Mouse (Mus musculus) liver, embryonic 18 days (tissue): Measurements from ENCODE around the gene 1110065P20Rik. TPM values are rescaled to one million over a fixed set of nuclear protein-coding genes. Genes with fewer than 3 reads are reported as not detected.

Source experiments
- polyA plus RNA-seq: library from polyadenylated mRNA; depleted of rRNA; stranded (reverse); fragments of >200 nt; gene quantifications from 2 replicates; pipeline ENCODE4 v1.2.3, GENCODE M21; 2012; rRNA removed

1110065P20Rik gene
- polyA plus RNA-seq, result 12.8 and 14.5 TPM in 2 replicates

DNA sequence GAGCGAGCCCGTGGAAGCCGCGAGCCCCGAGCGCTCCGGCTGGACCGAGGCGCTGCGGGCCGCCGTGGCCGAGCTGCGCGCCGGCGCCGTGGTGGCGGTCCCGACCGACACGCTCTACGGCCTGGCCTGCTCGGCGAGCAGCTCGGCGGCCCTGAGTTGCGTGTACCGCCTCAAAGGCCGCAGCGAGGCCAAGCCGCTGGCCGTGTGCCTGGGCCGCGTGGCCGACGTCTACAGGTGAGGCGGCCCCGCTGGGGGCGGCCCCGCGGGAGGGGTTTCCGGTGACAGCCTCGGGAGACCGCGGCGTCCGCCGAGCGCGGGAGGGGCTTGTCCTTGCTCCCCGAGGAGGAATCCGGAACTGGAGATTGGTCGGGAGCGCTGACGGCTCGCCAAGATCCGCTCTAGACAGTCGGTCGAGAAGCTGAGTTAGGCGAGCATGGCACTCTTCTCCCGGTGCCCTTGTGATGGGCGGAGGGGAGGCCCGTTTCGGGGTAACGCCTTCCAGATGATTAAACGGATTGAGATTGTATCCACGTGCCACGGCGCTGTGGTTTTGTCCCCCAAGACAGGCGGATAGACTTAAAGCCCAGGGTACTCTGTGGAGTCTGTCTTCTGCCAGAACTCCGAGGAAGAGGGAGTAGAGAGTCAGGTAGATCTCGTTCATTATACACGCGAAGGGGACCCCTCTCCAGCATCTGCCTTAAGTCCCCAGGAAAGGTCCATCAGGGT is at the start of gene 1110065P20Rik:
1110065P20Rik (minus strand) TSS at position 264 of the 726 bp plus-strand sequence.

GRCm38 (mm10) chr4:124880599-124880998 is 29.6 kb upstream of the 1110065P20Rik start, which contains the start of gene Epha10:
Epha10 (plus strand) TSS chr4:124880899.

GRCm38 (mm10) chr4:124861283-124862188 is 10.5 kb upstream of the 1110065P20Rik start, which contains the start of gene Maneal:
Maneal (minus strand) TSS chr4:124862171.

DNA sequence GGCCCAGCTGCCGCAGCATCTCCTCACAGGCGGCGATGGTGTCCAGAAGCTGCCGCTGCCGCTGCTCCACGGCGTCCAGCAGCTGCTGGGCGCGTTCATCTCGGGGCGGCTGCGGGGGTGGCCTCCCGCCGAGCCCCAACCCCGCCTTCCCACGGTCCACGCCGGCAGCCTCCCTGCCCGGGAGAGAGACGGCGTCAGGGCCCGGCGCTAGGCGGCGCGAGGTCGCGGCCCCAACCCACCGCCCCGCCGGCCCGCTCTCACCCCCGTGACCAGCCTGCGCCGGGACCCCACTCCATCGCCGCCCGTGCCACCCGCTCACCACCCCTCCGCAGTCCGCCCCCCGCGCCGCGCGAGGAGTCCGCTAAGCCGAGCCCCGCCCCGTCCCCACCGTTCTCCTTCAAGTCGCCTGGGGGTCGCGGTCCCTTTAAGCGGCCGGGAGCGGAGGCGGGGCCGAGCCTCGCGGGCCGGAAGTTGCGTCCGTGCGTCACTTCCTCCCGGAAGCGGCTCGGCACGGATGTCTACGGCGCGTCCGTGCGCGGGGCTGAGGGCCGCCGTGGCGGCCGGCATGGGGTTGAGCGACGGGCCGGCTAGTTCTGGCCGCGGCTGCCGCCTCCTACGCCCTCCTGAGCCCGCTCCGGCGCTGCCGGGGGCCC is 609 bp downstream of the 1110065P20Rik start, which contains the start of gene Yrdc:
Yrdc (plus strand) TSS at position 419 of the 653 bp plus-strand sequence.

DNA sequence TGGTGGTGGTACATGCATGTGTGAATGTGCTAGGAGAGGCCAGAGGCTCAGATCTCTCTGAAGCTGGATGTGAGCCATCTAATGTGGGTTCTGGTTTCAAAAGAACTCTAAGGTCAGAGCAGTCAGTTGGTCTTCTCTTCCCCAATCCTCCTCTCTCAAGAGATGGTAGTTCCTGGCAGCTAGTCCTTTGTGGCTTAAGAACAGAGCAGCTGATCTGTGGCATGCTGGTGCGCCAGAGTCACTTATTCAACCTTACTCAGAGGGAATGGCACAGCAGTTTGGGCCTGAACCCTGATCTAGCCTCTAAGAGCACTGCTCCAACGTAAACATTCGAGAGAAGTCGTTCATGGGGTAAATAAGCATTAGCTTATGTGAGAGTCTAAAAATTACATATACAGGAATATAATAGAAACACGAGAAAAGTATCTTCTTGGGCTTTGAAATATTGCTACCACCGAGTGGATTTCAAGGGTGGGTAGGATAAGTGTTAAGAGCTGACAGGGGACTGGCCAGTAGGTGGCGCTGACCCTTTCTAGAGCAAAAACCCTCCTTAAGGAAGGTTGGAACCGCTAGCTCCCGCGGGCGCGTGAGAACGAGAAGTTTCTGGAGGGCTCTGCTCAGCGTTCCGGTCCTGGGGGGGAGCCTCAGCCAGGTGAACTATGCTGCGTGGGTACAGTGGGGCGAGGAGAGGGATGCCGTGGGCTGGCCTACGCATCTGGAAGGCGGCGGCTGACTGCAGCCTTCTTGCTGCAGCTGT is 49.3 kb downstream of the 1110065P20Rik start, which contains the start of gene Mtf1:
Mtf1 (plus strand) TSS at position 553 of the 757 bp plus-strand sequence.

Other genes starting within 250 kb of the 1110065P20Rik start
- gene 3100002H09Rik, start 240.4 kb downstream of the 1110065P20Rik start, polyA plus RNA-seq, result not detected in 2 replicates
- not detected in 2 replicates for gene Pou3f1, start 194.4 kb downstream of the 1110065P20Rik start, polyA plus RNA-seq
- gene Utp11, start 157.6 kb downstream of the 1110065P20Rik start, polyA plus RNA-seq, result 13.6 and 14.1 TPM in 2 replicates
- 2.8 and 3.4 TPM in 2 replicates for gene Fhl3, start 150.5 kb downstream of the 1110065P20Rik start, polyA plus RNA-seq
- gene Sf3a3, start 136.4 kb downstream of the 1110065P20Rik start, polyA plus RNA-seq, result 25.6 and 27.2 TPM in 2 replicates
- gene Inpp5b, start 109.3 kb downstream of the 1110065P20Rik start, polyA plus RNA-seq, result 22.5 and 25.6 TPM in 2 replicates
- gene Mtf1, start 49.1 kb downstream of the 1110065P20Rik start, polyA plus RNA-seq, result 4.7 and 4.8 TPM in 2 replicates
- 18.8 and 20.6 TPM in 2 replicates for gene Yrdc, start 517 bp downstream of the 1110065P20Rik start, polyA plus RNA-seq
- 0.01 and 0.02 TPM in 2 replicates for gene Maneal, start 11.0 kb upstream of the 1110065P20Rik start, polyA plus RNA-seq
- not detected in 2 replicates for gene Epha10, start 29.7 kb upstream of the 1110065P20Rik start, polyA plus RNA-seq
- 4.1 and 5.5 TPM in 2 replicates for gene 9930104L06Rik, start 85.9 kb upstream of the 1110065P20Rik start, polyA plus RNA-seq
- gene Cdca8, start 88.1 kb upstream of the 1110065P20Rik start, polyA plus RNA-seq, result 34.6 and 37.1 TPM in 2 replicates
- gene Rspo1, start 135.2 kb upstream of the 1110065P20Rik start, polyA plus RNA-seq, result 1.7 and 2.2 TPM in 2 replicates
- 21.8 and 26.2 TPM in 2 replicates for gene Gnl2, start 165.4 kb upstream of the 1110065P20Rik start, polyA plus RNA-seq
- gene Dnali1, start 214.5 kb upstream of the 1110065P20Rik start, polyA plus RNA-seq, result 0.04 TPM in 1 of 2 replicates, not detected in the other
- gene Snip1, start 215.5 kb upstream of the 1110065P20Rik start, polyA plus RNA-seq, result 7.1 and 7.5 TPM in 2 replicates
- gene Meaf6, start 233.9 kb upstream of the 1110065P20Rik start, polyA plus RNA-seq, result 8.4 and 10.1 TPM in 2 replicates